Mouse (Mus musculus) urinary bladder, adult 2 months (tissue): ENCODE measurements around the gene Parva. TPM values are rescaled to one million over a fixed set of nuclear protein-coding genes. Genes with fewer than 3 reads are reported as not detected.

Experiments
- DNase-seq: peaks from one replicate; pipeline ENCODE4 v3.0.0; 2022; ENCODE audit warnings: low spot score
- polyA plus RNA-seq: library from polyadenylated mRNA; depleted of rRNA; stranded (reverse); fragments of >200 nt; gene quantifications from 2 replicates; pipeline ENCODE4 v1.2.3, GENCODE M21; 2012

Gene Parva
- polyA plus RNA-seq, 1 experiment: 140 TPM

GRCm38 (mm10) chr7:112472024-112472707 is 44.9 kb downstream of the Parva start:
- DNase-seq: no peak

GRCm38 (mm10) chr7:112472708-112473281 is 45.5 kb downstream of the Parva start:
- DNase-seq: no peak

DNA sequence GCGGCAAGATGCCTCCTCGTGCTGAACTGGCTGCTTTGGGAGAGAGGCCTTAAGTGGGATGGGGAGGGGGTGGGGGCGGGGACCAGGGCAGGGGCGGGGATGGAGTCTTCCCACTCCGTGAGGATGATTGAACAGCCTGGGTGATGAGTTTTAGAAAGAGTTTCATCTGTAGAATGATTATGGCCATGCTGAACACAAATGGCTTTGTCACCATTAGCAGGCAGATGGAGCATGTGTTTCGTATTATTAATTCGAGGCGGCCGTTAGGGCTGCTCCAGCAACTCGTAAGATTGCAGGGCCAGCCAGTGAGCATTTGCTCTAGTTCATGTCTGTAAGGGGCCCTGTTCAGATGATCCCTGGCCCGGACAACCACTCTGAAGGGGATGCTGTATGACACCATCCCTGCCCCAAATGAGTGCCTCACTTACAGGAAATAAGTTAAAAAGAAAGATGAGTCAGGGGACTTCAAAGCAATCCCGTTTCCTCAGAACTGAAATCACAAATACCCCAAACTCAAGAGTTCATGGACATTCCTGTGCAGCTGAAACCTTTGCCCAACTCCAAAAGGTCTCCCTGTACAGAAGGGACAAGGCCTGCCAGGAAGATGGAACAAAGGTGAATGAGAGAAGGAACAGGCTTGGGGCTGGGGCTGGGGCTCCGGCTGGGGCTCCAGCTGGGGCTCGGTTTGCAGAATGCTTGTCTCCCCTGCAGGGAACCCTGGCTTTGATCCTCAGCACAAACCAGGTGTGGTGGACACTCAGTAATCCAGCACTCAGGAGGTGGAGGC is 46.5 kb downstream of the Parva start:
- DNase-seq: no peak

DNA sequence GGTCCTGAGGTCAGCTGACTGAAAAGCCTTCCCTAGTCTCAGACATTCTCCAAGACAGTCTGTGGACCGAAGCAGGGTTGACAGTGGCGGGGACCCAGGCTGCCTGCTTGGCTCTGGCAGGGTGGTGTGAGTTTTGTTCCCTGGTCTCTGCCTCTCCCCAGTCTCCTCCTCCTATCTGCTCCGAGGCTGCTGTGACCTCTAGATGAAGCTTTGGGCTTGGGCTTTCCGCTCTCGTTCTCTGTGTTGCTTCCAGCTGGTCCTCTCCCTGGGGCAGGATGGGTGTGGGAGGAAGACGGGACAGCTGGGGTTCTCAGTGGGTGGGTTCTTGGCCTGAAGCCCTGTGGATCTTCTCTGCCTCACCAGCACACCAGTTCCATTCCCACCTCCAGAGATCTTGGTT is 51.8 kb downstream of the Parva start:
- DNase-seq: no peak

DNA sequence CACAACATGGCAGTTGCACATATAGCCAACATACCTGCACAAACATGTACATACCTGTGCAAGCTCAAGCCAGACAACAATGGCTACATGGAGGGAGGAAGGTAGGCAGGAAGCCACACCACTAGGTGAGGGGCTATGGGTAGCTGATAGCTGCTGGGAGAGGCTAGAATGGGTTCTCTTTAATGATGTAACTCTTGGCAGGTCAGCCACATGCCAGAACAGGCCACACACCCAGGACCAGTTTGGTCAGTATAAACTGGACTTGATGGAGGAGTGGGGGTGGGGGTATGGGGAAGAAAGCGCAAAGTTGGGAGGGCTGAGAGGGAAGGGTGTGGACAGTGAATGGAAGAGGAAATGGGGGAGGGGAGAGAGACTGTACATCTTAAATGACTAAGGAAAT is 53.7 kb downstream of the Parva start:
- DNase-seq: no peak

DNA sequence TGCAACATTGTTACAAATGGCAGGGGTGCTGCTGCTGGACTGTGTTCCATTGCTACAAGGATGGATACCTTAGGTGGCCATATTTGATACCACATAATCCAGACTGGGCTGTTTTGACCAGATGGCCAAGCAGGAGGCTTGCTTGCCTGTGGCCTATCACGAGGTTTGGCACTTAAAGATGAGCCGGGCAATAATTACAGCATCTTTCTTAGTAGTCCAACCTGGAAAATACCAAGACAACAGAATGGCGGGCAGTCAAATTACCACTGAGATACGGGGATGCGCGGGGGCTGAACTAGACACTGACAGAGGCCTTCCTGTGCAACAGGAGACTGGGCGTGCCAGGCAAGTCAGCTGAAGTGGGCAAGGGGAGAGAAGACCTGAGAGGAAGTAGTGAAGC is 55.3 kb downstream of the Parva start:
- no peak for DNase-seq

DNA sequence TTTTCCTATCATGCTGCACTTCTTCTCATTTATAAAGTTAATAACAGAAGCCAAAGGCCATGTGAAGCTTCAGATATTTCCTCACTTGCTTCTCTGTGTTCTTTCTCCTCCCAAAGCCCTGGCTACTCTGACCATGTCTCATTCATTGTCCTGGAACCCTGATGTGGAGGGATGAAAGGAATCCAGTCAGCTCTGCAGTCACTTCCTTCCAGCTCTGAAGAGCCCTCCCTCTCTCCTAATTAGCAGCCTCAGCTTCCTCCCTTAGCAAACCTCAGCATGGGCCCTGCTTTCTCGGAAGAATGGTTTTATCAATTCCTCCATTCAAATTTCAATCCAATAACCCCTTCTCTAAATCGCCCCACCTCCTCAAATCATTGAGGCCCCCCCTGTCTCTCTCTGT is 56.1 kb downstream of the Parva start:
- no peak for DNase-seq

DNA sequence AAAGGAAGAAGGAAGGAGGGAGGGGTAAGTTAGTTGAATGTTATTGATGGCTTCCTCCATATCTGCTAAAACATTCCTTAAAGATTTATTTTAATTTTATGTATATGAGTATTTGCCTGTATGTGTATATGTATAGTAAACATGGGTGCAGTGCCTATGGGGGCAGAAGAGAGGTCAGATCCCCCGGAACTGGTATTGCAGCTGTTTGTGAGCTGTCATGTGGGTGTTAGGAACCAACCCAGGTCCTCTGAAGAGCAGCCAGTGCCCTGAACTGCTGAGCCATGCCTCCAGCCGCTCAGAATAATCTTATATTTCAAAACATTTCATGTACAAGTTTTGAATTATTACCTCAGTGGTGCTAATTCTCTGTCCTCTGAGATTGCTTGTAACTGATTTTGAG is 63.5 kb downstream of the Parva start:
- DNase-seq: no peak

DNA sequence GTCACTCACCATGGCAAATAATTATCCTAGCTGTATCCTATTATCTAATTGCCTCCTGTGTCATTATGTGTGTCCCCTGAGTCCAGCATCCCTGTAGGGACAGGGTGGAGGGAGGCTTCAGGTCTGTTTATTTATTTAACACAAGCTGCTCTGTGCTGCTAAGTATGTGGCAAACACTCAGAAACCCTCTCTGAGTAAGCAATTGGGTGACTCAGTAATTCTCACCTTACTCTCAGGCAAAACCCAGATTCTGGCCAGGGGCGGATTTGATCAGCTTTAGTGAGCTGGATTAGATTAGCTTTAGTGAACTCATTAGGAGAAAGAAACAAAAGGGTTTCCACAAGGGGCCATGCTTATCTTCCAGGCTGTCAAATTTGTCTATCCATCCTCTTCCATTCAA is 64.4 kb downstream of the Parva start:
- no peak for DNase-seq

DNA sequence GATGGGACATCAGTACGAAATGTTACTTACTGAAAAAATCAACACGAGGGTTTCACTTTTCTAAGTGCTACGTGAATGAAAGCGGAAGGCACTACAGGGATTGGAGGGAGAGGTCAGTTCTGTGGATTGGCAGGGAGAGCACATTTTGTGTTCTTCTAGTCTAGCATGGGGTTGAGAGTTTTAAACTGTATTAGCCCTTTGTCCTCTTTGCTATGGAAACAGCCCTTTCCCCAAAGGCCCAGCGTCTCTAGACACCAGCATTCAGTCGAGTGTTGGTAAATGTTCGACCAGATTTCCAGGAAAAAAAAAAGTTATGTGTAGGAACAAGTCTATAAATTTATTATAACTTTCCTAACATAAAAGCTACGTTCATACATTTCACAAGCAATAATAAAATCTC is 68.6 kb downstream of the Parva start:
- no peak for DNase-seq

GRCm38 (mm10) chr7:112496921-112497320 is 69.6 kb downstream of the Parva start:
- no peak for DNase-seq

- DNase-seq: no peak
These were observed 71.4 kb downstream of the Parva start for GRCm38 (mm10) chr7:112498591-112499301.

GRCm38 (mm10) chr7:112499453-112500133 is 72.3 kb downstream of the Parva start:
- DNase-seq: no peak

- no peak for DNase-seq
These were observed 72.8 kb downstream of the Parva start for GRCm38 (mm10) chr7:112500134-112500490.

GRCm38 (mm10) chr7:112502050-112502809 is 74.9 kb downstream of the Parva start:
- DNase-seq: no peak

DNA sequence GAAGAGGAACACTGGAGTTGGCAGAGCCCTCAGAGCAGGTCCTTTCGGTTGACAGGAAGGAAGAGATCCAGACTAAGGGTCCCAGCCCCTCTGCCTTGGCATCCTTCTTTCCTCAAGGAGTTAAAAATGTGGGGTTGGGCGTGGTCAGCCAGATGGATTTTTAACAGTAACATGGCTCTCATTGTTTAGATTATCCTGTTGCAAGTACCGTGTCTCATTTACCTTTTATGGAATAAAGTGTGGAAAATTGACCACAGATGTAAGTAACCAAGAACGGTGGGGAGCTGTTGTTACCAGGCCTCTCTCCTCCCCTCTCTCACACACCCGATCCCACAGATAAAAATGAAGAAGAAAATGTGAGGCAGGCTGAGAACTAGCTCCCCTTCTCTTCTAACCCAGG is 75.5 kb downstream of the Parva start:
- DNase-seq: no peak

GRCm38 (mm10) chr7:112503448-112503847 is 76.1 kb downstream of the Parva start:
- DNase-seq: no peak

DNA sequence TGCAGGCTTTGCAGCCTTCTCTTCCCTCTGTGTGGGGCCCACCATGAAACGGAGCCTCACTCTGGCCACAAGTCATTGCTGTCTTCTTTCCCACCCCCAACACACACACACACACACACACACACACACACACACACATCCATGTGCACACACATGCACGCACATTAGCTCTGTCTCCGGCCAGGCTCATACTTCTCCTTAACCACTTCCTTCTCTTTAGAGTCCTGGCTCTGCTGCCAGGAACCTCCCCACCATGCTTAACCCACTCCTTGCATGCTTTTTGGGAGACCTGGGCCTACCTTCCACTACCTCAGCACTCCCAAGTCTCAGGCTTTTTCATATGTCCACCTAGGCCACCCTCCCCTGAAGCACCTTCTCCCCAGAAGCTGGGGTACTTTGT is 76.6 kb downstream of the Parva start:
- no peak for DNase-seq

DNA sequence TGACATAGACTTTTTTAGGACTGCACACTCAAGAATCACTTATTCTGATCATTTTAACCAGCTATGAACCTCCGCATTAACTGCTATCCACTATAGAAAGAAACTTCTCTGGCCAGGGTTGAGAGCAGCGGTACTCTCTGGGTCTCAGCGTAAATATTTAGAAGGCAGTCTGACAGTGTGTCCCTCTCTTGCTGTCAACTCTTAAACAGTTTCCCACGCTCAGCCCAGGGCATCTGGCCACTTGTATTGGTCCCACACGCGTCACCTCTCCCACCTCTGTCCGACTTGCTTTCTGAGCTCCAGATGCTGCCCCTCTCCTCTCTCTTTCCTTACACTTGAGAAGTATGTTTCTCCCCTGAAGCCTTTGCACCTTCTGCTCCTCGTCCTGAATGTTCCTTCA is 81.8 kb downstream of the Parva start:
- DNase-seq: no peak

GRCm38 (mm10) chr7:112510336-112511048 is 83.2 kb downstream of the Parva start:
- no peak for DNase-seq

DNA sequence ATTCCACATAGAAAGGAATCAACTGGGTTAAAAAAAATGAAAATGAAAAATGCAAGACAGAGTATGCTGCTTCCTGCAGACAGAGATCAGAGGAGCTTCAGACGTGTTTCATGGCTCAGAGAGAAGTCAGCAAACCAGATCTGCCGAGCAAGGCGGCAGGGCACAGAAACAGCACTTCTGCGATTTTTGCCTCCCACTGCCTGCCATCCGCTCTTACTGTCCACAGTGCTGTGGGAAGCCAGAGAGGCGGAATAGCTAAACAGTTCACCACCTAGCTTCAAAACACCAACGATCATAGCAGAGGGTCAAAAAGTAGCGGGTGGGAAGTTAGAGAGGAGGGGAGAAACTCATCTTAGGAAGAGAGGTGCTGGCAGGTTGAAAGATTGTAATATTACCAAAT is 84.0 kb downstream of the Parva start:
- DNase-seq: no peak
